In the genomic region with DNA sequence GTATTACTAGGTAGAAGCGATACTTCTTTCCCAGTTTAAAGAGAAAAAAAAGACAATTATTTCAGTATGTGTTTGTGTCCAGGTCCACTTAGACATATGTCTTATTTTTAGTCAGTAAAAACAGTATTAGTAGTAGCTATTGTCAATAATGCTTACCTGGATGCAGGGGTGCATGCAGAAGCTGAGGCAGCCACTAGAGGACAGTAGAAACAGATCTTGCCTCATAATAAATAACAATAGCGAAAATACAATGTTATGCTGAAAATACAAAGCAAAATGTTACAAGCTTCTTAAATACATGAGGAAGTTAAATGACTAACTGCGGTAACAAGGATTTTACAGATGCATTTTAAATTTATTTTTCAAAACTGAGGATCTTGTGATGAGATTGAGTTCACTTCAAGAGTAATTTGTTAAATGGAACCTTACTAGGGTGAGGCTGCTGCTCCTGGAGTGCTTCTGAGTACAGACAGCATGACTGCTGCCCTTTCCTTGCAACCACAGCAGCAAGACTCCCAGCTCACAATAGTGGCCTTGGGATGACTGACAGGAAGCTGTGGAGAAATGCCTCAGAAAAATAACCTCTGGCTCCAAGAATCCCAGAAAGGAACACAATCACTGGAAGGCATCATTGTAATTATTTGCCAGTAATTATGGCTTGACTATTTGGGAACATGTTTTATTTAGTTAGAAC, we compare ENCODE assay signal across 19 mouse cellular contexts.
A peak's percentile ranks its signal among the peaks of the same experiment; 100 is the strongest.
DNase-seq lines count a peak whose midpoint lies in the region; ATAC-seq and TF ChIP-seq lines count a peak whose summit lies in the region.
"Had no signal": no experiment of that assay in that cellular context is flagged by ENCODE, and none has a peak within 500 bp of the region (broad histone marks: within the 10 kb centered on the region; RNA-seq: fewer than 3 reads in every experiment).

No protein-coding gene starts in this region.

- no peaks in the 10 kb centered on the region for H3K36me3 ChIP-seq in hindbrain, embryonic 14.5 days (replicated peaks; ENCODE audit: control insufficient read depth, insufficient read depth)
- no peaks in the 10 kb centered on the region for H3K36me3 ChIP-seq in hindbrain, embryonic 10.5 days
- H3K36me3 ChIP-seq in lung, postnatal 0 days (ENCODE audit: insufficient read depth, low read length) = no peaks in the 10 kb centered on the region
- H3K36me3 ChIP-seq: embryonic facial prominence, embryonic 13.5 days; heart, embryonic 13.5 days had no signal

- no peaks in the 10 kb centered on the region for H3K9me3 ChIP-seq in hindbrain, embryonic 14.5 days (ENCODE audit: control insufficient read depth, low read length)
- H3K9me3 ChIP-seq in hindbrain, embryonic 10.5 days = no peaks in the 10 kb centered on the region
- no peaks in the 10 kb centered on the region for H3K9me3 ChIP-seq in lung, postnatal 0 days (ENCODE audit: low read length)
- H3K9me3 ChIP-seq: embryonic facial prominence, embryonic 13.5 days; forebrain, embryonic 13.5 days; heart, embryonic 13.5 days had no signal

- TF ChIP-seq POLR2A in cortical plate, adult 2 months (IDR thresholded peaks at IDR 0.05; ENCODE audit: extremely low read depth, insufficient read depth, low read length) = no peak

- no peak overlapping the region for H3K4me3 ChIP-seq in hindbrain, embryonic 14.5 days (replicated peaks; ENCODE audit: low read length)
- H3K4me3 ChIP-seq in hindbrain, embryonic 10.5 days = no peak overlapping the region
- H3K4me3 ChIP-seq in lung, postnatal 0 days (ENCODE audit: low read depth, low read length) = no peak overlapping the region
- H3K4me3 ChIP-seq in cortical plate, adult 2 months (ENCODE audit: insufficient read depth, low read length) = no peak overlapping the region
- H3K4me3 ChIP-seq: embryonic facial prominence, embryonic 13.5 days; forebrain, embryonic 13.5 days; heart, embryonic 13.5 days had no signal

- DNase-seq in adrenal gland, adult 2 months = peak; percentile 32
- DNase-seq in adrenal gland, postnatal 4 days (ENCODE audit: low spot score in 2 of 2) = no peak
- DNase-seq in hindbrain, embryonic 14.5 days (ENCODE audit: low spot score) = peak; percentile 48
- DNase-seq in hindbrain, embryonic 10.5 days (ENCODE audit: low spot score) = no peak
- DNase-seq in lung, postnatal 0 days (ENCODE audit: low spot score) = no peak
- DNase-seq in lung, postnatal 36 days = no peak
- DNase-seq in spleen, postnatal 14 days (ENCODE audit: low spot score in 2 of 2) = no peak
- DNase-seq: B cell, adult 2 months; cerebellum, adult 11-12 months; gastrocnemius, postnatal 10 days; kidney, postnatal 4 days; liver; lung, postnatal 14 days; right cerebral cortex, adult 18-20 months; thymus, adult 2 months had no signal

- TF ChIP-seq CTCF in lung, postnatal 0 days (IDR thresholded peaks at IDR 0.05) = peak; percentile 17; the same call in 1 of the 2 replicates
- TF ChIP-seq CTCF in cortical plate, adult 2 months (IDR thresholded peaks at IDR 0.05; ENCODE audit: extremely low read depth, insufficient read depth, low read length) = peak; percentile 43

- no peak overlapping the region for H3K4me2 ChIP-seq in hindbrain, embryonic 14.5 days (replicated peaks)
- no peak overlapping the region for H3K4me2 ChIP-seq in lung, postnatal 0 days (replicated peaks; ENCODE audit: low read depth, low read length)
- H3K4me2 ChIP-seq: embryonic facial prominence, embryonic 13.5 days; forebrain, embryonic 13.5 days; heart, embryonic 13.5 days had no signal

- H3K4me1 ChIP-seq in hindbrain, embryonic 14.5 days (replicated peaks; ENCODE audit: control insufficient read depth, insufficient read depth, low read length) = no peaks in the 10 kb centered on the region
- no peaks in the 10 kb centered on the region for H3K4me1 ChIP-seq in hindbrain, embryonic 10.5 days (replicated peaks)
- H3K4me1 ChIP-seq in lung, postnatal 0 days (ENCODE audit: insufficient read depth, low read depth, low read length) = no peaks in the 10 kb centered on the region
- no peaks in the 10 kb centered on the region for H3K4me1 ChIP-seq in cortical plate, adult 2 months (ENCODE audit: control insufficient read depth, insufficient read depth, low read length)
- H3K4me1 ChIP-seq: embryonic facial prominence, embryonic 13.5 days; forebrain, embryonic 13.5 days; heart, embryonic 13.5 days had no signal

- no peak overlapping the region for H3K9ac ChIP-seq in hindbrain, embryonic 14.5 days
- no peak overlapping the region for H3K9ac ChIP-seq in lung, postnatal 0 days (replicated peaks; ENCODE audit: low read depth)
- H3K9ac ChIP-seq: embryonic facial prominence, embryonic 13.5 days; forebrain, embryonic 13.5 days; heart, embryonic 13.5 days had no signal

- no peak overlapping the region for H3K27ac ChIP-seq in hindbrain, embryonic 14.5 days
- H3K27ac ChIP-seq in hindbrain, embryonic 10.5 days = no peak overlapping the region
- H3K27ac ChIP-seq in lung, postnatal 0 days (ENCODE audit: low read length) = no peak overlapping the region
- no peak overlapping the region for H3K27ac ChIP-seq in cortical plate, adult 2 months (ENCODE audit: insufficient read depth, low read length)
- H3K27ac ChIP-seq: embryonic facial prominence, embryonic 13.5 days; forebrain, embryonic 13.5 days; heart, embryonic 13.5 days had no signal

- no peaks in the 10 kb centered on the region for H3K27me3 ChIP-seq in hindbrain, embryonic 14.5 days (ENCODE audit: control insufficient read depth, insufficient read depth, low read length)
- H3K27me3 ChIP-seq in hindbrain, embryonic 10.5 days (ENCODE audit: insufficient read depth, poor library complexity, severe bottlenecking) = no peaks in the 10 kb centered on the region
- H3K27me3 ChIP-seq in lung, postnatal 0 days (replicated peaks; ENCODE audit: insufficient read depth, low read length) = no peaks in the 10 kb centered on the region
- H3K27me3 ChIP-seq: embryonic facial prominence, embryonic 13.5 days; forebrain, embryonic 13.5 days; heart, embryonic 13.5 days had no signal

- no peak for TF ChIP-seq EP300 in lung, postnatal 0 days (IDR thresholded peaks at IDR 0.05)

- no peak for ATAC-seq in hindbrain, embryonic 14.5 days (ENCODE audit: low FRiP score)
- ATAC-seq in lung, postnatal 0 days = no peak
- ATAC-seq: forebrain, embryonic 13.5 days had no signal

- WGBS in hindbrain, embryonic 14.5 days = 70% methylated on average over 3 of the region's 3 CpGs
- WGBS in hindbrain, embryonic 10.5 days = 65% methylated on average over 3 of the region's 3 CpGs
- 69% methylated on average over 3 of the region's 3 CpGs for WGBS in lung, postnatal 0 days

Comparison
In these comparisons a context has a peak if more than half of its experiments do, and no peak if none do; other contexts are left out.
1. DNase-seq: peak in adrenal gland, adult 2 months (single experiment) and hindbrain, embryonic 14.5 days (single experiment); none in adrenal gland, postnatal 4 days (0 of 2), hindbrain, embryonic 10.5 days (single experiment), lung, postnatal 0 days (single experiment), lung, postnatal 36 days (single experiment) and spleen, postnatal 14 days (0 of 2).